Mouse (Mus musculus): ENCODE data around the gene Colec11.

Gene Colec11

DNA sequence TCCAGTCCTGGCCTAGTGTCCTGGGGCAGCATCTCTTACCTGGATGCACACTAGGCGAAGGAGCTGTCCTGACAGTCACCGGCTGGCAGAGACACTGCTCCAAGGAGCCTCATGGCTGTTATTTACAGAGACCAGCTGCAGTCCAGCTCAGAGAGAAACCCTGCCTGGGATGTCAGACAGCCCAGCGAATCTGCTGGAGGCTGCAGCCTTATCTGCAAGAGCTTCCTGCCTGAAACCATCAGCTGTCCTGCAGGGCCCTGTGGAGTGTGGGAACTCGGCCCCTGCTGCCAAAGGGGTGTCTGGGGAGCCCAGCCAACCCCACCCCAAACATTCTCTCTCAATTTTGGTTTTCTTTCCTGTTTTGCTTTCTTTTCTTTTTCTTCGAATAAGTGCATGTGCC is at the start of gene Colec11:
Gene Colec11, minus strand, starts transcription at position 183 of the 400 bp plus-strand sequence.
- DNase-seq (ENCODE audit: low spot score): peak; percentile 13

- DNase-seq (ENCODE audit: low spot score): no peak
These were observed 44.1 kb upstream of the Colec11 start for GRCm38 (mm10) chr12:28667287-28667686.

- DNase-seq (ENCODE audit: low spot score): no peak
These were observed 43.6 kb upstream of the Colec11 start for GRCm38 (mm10) chr12:28666734-28667133.

- DNase-seq (ENCODE audit: low spot score): no peak
These were observed 39.5 kb upstream of the Colec11 start for GRCm38 (mm10) chr12:28662628-28663027.

DNA sequence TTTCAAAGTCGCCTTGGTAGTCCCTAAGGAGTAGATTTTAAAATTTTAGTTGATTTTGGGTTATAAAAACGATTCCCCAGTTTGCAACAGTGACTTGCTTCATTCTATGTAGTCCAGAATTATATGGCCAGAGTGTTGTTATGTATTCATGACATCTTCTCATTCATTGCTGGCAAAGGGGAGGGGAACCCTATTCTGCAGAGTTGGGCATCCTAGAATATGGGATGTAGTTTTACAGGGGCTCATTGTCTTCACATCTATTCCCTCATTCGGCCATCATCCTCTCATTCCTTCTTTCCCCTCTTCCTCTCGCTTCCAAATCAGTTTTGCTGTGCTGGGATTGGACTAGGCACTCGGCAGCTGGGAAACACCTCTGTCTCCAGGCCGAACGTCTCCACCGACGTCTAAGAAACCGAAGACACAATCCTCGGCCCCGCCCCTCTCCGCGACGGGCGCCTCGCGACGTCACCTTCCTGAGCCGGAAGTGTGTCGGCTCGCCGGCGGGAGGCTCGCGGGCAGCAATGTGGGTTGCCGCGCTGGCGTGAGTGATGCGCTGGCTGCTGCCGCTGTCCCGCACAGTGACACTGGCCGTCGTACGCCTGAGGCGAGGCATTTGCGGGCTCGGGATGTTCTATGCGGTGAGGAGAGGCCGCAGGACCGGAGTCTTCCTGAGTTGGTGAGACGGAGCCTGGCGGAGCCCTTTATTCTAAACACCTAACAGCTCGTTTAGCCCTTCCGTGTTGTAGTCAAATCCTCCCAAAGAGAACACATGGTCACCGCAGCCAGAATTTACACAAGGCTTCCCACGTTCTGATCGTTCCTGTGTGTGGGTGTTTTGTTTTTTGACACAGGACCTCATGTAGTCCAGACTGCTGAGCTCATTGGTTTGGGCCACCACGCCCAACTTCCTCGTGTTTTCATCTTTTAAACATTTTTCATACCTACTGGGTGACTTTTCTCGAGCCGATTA is 26.2 kb upstream of the Colec11 start, which contains the start of gene Rnaseh1:
Gene Rnaseh1, plus strand, starts transcription at position 462 of the 970 bp plus-strand sequence.
- peak; percentile 91 for DNase-seq (ENCODE audit: low spot score)

DNA sequence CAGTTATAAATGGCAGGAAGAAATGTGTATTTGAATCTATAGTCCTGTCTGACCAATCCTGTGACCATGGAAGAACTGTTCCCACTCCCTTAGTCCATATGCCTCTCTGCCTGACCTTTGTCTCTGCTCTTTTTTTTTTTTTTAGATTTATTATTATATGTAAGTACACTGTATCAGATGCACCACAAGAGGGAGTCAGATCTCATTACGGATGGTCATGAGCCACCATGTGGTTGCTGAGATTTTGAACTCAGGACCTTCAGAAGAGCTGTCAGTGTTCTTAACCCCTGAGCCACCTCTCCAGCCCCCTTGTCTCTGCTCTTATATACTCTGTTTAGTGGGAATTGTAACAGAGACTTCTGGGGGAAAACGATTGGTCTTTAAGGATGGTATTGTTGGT is 15.6 kb upstream of the Colec11 start:
- DNase-seq (ENCODE audit: low spot score): no peak

DNA sequence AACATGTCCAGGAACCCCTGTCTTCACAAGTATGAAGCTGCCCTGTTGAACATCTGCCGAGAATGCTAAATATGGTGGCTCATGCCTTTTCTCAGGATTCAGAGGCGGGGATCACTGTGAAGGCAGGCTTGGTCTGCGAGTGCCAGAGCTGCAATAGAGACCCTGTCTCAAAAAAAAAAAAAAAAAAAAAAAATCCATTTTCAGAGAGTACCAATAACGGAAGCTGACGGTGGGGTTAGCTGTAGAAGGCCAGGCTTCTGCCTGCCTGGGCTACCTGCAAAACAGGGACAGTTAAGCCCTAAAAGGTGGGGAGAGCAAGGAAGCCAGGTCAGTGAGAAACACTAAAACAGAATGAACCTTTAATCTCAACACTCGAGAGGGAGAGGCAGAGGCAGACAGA is 13.4 kb upstream of the Colec11 start:
- no peak for DNase-seq (ENCODE audit: low spot score)

DNA sequence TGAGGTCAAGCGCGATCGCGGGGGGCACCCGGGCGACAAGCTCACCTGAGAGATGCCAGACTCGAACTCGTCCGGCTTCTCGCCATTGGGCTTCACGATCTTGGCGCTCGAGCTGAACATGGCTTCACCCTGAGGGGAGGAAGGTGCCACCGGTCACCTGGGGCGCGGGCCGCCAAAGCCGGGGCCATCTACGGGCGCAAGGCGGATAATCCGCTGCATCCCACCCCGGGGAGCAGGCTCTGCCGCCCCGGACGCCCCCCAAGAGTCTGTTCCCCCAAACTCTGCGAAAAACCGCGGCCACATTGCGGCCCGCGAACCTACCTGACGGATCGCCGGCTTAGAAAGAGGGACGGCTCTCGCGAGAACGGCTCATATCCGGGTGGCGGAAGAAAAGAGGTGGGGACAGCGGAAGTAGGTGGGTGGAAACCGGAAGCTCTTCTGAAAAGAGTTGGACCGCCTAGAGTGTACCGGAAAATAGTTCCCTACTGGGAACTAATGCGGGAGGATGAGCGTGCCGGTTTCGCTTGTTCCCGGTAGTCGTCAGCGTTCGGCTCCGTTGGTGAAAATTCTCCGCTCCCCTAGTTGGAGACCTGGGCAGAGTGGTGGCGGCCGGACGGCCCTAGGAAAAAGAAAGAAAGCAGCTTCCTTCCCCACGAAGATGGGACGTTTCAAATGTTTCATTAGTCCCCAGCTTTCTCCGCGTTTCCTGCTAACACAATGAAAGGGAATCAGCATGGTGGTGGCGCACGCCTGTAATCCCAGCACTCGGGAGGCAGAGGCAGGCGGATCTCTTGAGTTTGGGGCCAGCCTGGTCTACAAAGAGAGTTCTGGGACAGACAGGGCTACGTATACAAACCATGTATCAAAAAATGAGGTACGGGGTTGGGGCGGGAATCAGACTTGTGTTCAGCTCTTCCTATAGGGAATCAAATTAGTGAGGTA is 12.6 kb upstream of the Colec11 start, which contains the start of gene Rps7:
Gene Rps7, minus strand, starts transcription at position 419 of the 942 bp plus-strand sequence.
- peak; percentile 93 for DNase-seq (ENCODE audit: low spot score)

- no peak for DNase-seq (ENCODE audit: low spot score)
These were observed 11.9 kb upstream of the Colec11 start for GRCm38 (mm10) chr12:28635058-28635534.

DNA sequence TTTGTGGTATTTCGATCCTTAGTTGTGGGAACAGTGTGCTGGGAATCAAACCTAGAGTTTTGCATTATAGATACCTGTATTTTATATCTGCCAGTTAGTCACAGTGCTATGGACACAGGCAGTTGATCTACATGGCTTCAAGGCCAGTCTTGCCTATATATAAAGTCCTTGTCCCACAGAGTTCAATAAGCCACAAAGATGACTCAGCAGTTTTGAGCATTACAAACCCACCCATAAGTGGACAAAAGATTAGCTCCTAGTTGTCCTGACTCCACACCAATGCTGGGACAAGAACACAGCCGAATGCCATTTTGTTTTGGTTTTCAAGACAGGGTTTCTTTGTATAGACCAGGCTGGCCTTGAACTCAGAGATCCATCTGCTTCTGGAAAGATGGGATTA is 5.3 kb upstream of the Colec11 start:
- no peak for DNase-seq (ENCODE audit: low spot score)

- DNase-seq (ENCODE audit: low spot score): no peak
These were observed 3.9 kb upstream of the Colec11 start for GRCm38 (mm10) chr12:28627092-28627491.

DNA sequence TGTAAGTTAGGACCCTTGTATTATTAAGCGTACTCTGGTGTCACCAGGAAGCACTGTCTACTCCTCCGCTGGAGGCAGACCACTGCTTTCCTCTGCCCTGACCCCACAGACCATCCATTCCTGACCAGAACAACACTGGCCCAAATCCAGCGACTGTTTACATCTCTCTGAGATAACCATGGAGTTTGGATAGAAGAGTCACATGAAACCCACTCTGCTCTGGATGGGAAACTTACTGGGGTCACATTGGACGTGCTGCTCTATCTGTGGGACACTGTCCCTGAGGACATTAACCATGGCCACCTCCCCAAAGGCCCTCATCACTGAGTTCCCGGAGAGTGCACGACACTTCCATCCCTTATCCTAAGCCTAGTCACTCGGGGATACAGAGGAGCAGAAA is 2.2 kb upstream of the Colec11 start:
- DNase-seq (ENCODE audit: low spot score): no peak

GRCm38 (mm10) chr12:28624251-28624650 is 1.1 kb upstream of the Colec11 start:
- no peak for DNase-seq (ENCODE audit: low spot score)

- no peak for DNase-seq (ENCODE audit: low spot score)
These were observed 536 bp downstream of the Colec11 start for GRCm38 (mm10) chr12:28622641-28623040.

- DNase-seq (ENCODE audit: low spot score): peak; percentile 20
These were observed 1.0 kb downstream of the Colec11 start for GRCm38 (mm10) chr12:28622167-28622532.

GRCm38 (mm10) chr12:28621451-28622166 is 1.6 kb downstream of the Colec11 start:
- no peak for DNase-seq (ENCODE audit: low spot score)

DNA sequence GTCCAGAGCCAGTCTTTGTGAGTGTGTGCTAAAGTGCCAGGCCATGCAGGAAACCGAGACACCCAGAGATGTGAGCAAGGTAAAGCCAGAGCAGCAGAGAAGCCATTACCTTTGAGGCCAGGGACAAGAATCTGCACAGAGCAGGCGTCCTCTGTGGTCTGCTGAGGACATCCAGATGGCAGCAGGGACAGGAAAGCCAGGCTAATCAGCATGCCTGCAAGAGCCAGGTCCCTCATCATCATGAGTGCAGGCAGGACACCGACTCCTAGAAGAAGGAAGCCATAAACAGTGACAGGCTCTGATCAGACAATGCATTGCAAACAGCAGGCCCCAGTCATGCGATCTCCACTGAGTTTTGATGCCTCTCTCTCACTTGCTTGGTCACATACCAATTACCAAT is 5.9 kb downstream of the Colec11 start:
- DNase-seq (ENCODE audit: low spot score): no peak

GRCm38 (mm10) chr12:28614401-28614800 is 8.8 kb downstream of the Colec11 start:
- DNase-seq (ENCODE audit: low spot score): no peak

DNA sequence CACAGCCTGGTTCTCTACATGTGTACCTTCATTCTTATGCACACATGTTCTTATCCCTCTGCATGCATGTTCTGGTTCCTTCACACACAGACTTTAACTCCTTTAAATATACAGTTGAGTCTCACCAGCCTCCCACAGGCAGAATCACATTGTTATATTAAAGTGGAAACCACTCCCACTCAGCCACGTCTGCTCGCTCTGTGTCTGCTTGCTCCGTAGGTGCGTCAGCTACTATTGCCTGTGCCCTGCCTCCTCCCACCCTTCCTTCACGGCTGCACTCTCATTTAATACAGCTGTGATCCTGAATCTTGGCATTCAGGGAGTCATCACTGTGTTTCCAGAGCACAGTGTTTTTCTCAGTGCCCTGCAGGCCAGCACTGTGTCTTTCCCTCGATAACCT is 10.8 kb downstream of the Colec11 start:
- no peak for DNase-seq (ENCODE audit: low spot score)

DNA sequence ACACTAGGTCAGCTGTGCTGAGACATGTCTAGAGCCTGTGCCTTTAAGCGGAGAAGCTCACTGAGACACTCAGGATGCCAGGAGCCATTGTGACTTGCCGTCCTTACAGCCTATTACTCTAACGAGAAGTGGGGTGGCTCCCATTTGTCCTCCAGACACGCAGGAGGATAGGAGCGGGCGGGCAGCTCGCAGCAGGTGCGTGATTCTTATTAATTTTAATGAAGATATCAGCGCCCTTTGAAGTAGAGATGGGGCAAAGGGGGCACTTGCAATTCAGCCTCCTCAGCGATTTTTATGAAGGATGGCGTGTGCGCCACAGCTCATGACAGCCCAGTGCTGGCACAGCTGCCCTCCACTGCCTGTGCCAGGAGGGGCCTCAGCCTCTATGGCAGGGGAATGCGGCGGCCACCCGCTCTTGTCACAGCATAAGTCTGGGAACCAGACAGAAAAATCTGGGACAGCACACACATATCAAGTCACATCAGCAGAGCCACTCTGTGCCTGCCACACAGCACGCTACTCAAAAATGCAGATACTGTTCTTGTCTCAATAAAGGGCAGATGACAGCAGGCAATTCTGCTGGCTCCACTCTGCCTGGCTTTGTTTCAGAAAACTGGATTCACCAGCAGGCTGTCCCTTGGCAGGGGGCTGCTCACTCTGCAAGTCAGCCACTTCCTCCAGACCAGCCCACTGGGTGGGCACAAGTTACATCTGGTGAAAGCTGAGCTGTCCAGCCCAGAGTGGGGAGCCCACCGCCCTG is 15.5 kb downstream of the Colec11 start:
- no peak for DNase-seq (ENCODE audit: low spot score)

- DNase-seq (ENCODE audit: low spot score): no peak
These were observed 19.7 kb downstream of the Colec11 start for GRCm38 (mm10) chr12:28603494-28603893.

Measured in urinary bladder, postnatal 14 days (tissue).